Mouse (Mus musculus) urinary bladder, postnatal 36 days (tissue): ENCODE results near the gene Cdkn2aipnl.

Source experiments
- DNase-seq, 2 experiments: peaks; one replicate each; pipeline ENCODE4 v3.0.0; 2022; ENCODE audit warnings: low spot score in 2 of 2, mixed read lengths in 1 of 2

The Cdkn2aipnl gene

DNA sequence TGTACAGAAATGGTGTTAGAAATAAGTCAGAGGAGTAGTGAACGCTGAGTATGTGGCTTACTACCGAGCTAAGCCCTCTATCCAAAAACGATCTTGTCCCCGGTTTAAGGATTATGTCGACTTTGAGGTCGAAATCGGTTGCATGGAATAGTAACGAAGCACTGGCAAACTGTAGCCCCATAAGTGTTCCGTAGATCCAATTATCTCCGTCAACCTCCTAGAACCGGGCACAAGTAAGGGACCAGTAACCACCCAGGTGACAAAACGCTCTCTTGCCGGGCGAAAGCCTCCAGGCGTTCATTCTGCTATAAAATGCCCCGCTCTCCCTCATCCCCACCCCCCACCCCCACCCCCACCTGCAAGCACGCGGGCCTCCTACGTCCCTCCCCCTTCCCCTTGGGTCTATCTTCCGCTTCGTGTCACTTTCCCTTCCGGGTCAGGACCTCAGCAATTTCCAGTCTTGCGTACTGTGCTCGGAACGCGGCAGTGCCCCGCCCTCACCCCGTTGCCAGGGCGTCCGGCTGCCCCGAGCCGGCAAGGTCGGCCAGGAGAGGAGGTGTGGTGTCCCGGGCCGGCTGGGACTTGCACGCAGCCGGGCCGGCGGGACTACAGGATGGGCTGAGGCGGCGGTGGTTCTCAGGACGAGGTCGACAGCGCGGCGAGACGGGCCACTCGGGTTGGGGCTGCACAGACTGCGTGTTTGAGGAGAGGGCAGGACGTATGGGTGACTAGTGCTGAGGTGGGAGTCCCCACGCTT lies 36.5 kb downstream of the Cdkn2aipnl start, which contains the start of gene Cdkl3:
Cdkl3 (plus strand) TSS at position 450 of the 757 bp plus-strand sequence.
- peak; percentile 89 to 96 for DNase-seq

DNA sequence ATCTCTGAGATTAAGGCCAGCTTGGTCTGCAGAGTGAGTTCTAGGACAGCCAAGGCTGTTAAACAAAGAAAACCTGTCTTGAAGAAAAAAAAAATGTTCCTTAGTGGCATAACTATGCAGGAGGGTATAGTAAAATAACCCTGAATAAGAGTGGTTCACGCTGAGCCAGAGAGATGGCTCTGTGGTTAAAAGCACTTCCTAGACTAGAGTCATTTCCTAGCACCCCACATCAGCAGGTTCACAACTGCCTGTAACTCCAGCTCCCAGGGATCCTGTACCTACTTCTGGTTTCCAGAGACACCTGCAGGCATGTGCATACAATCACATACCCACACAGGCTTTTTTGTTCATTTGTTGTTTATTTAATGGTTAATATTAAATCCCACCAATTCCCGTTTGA lies 38.1 kb downstream of the Cdkn2aipnl start:
- no peak for DNase-seq

DNA sequence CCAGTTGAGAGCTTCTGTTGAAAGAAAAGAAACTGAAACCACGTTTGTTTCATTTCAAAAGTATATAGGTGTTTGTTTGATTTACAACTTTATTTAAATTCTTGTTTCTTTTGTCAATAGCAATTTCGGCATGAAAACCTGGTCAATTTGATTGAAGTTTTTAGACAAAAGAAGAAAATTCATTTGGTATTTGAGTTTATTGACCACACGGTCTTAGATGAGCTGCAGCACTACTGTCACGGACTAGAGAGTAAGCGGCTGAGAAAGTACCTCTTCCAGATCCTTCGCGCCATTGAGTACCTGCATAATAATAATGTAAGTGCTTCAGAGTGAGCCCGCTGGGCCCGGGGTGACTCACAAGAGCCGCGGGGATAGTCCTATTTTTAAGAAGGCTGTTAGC lies 43.5 kb downstream of the Cdkn2aipnl start:
- no peak for DNase-seq

DNA sequence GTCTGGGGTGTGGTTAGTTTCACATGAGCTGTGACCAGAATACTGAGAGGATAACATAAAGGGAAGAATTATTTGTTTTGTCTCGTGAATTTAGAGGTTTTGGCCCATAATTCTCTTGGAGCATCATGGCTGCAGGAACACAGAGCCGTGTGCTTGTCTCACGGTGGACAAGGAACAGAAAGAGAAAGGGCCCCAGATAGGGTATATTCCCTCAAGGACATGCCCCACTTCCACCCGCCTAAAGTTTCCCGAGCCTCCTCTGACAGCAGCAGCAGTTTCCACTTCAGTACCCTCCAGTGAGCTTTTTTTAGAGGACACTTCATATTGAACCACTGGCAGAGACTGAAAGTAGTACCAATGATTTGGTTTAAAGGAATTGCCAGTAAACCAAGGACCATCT lies 44.1 kb downstream of the Cdkn2aipnl start:
- DNase-seq, result no peak

DNA sequence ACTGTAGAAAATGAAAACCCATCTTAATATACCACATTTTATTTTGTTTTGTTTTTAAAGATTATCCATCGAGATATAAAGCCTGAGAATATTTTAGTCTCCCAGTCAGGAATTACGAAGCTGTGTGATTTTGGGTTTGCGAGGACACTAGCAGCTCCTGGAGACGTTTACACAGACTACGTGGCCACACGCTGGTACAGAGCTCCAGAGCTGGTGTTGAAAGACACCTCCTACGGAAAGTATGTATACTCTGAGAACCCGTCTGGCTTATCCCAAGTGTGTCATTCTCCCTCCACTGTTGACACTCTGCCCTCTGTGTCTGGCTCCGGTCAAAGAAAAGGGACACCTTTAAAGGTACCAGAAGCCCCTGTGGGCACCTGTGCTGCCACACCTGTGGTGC lies 50.8 kb downstream of the Cdkn2aipnl start:
- no peak for DNase-seq
